Mouse (Mus musculus): ENCODE data around the gene Bbs5. TPM values are rescaled to one million over a fixed set of nuclear protein-coding genes. Genes with fewer than 3 reads are reported as not detected.

Bbs5 gene
- polyA plus RNA-seq, 1 experiment from 2014 or later, result 3.9 TPM

DNA sequence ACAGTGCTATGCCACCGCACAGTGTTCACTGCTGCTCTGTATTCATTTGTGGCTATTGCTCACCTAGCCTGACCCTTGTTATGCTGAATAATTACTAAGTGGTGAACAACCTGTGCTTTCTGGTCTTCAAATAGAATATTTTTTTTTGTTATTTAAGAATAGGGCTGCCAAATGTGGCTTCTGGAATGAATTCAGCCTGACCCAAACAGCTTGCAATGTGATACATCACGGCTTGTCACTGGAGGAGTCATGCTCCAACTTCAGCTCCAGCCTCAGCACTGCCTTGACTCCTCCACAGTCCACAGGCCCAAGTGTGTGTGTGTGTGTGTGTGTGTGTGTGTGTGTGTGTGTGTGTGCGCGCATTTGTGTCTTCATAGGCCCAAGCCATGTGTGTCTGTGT, 12.4 kb downstream of the Bbs5 start:
- DNase-seq, result no peak
- WGBS (ENCODE audit: insufficient replicate concordance), result 92% methylated on average over 4 of the region's 4 CpGs
- no peak overlapping the region for H3K27ac ChIP-seq (ENCODE audit: low read depth)
- H3K9ac ChIP-seq (replicated peaks), result no peak overlapping the region
- no peaks in the 10 kb centered on the region for H3K27me3 ChIP-seq (ENCODE audit: insufficient read depth, low read length)
- ATAC-seq, result no peak
- H3K36me3 ChIP-seq (replicated peaks; ENCODE audit: insufficient read depth, low read length), result no peaks in the 10 kb centered on the region
- no peak overlapping the region for H3K4me3 ChIP-seq (ENCODE audit: low read depth, low read length)
- H3K4me1 ChIP-seq (ENCODE audit: insufficient read depth), result no peaks in the 10 kb centered on the region
- no peak overlapping the region for H3K4me2 ChIP-seq (ENCODE audit: low read depth, low read length)
- no peaks in the 10 kb centered on the region for H3K9me3 ChIP-seq (ENCODE audit: low read length)
- TF ChIP-seq CTCF (IDR thresholded peaks at IDR 0.05; ENCODE audit: low read depth) (no peak), EP300 (IDR thresholded peaks at IDR 0.05; ENCODE audit: low read depth) (no peak)

DNA sequence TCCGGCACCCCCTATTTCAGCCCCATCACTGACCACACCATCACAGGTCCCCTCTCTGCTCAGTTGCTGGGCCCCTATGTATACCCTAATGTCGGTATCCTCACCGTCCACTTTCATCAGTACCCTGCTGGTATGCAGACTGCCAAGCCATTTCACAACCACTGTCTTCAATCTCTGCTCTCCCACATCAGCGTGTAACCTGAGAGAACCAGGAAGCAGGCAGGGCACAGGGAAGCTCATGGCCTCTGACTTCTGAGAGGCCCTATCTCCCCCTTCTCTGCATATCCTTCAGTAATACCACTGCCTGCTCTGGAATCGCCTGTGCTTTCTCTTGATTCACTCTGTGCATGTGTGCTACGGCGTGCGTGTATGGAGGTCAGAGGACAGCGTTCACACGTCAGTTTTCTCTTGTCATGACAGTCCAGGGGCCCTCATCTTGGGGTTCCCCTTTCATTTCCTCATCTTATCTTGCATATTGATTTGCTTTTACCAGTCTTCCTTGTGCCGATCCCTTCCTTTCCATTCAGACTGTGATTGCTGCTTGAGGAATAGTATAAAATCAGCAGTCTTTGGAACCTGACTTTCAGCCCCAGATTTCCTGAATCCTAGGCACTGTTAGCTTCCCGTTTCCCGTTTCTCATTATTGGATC, 17.0 kb downstream of the Bbs5 start:
- ATAC-seq (peak; percentile 33), DNase-seq (no peak)
- no peaks in the 10 kb centered on the region for H3K36me3 ChIP-seq (replicated peaks; ENCODE audit: insufficient read depth, low read length)
- no peak overlapping the region for H3K9ac ChIP-seq (replicated peaks)
- H3K4me3 ChIP-seq (ENCODE audit: low read depth, low read length), result no peak overlapping the region
- TF ChIP-seq CTCF (IDR thresholded peaks at IDR 0.05; ENCODE audit: low read depth) (no peak), EP300 (IDR thresholded peaks at IDR 0.05; ENCODE audit: low read depth) (no peak)
- H3K4me1 ChIP-seq (ENCODE audit: insufficient read depth), result no peaks in the 10 kb centered on the region
- 0 out of 2 replicates have a peak overlapping the region, but pooled peaks have one; percentile 22 for H3K27ac ChIP-seq (ENCODE audit: low read depth)
- WGBS (ENCODE audit: insufficient replicate concordance), result 70% methylated on average over 13 of the region's 13 CpGs
- H3K4me2 ChIP-seq (ENCODE audit: low read depth, low read length), result no peak overlapping the region
- no peaks in the 10 kb centered on the region for H3K9me3 ChIP-seq (ENCODE audit: low read length)
- no peaks in the 10 kb centered on the region for H3K27me3 ChIP-seq (ENCODE audit: insufficient read depth, low read length)

DNA sequence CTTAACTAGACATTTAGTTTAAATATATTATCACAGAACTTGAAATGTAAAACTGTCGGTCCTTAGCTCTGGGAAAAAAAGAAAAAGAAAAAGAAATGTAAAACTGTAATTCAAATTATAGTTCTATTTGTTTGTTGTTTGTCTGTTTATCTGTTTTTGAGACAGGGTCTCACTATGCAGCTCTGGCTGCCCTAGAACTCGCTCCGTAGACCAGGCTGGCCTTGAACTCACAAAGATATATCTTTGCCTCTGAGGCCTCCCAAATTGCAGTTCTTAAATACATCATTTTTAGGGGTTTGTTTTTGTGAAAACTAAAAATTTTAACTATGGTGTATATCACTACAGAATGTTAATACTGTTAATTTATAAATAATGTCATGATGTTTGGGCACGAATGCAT, 20.7 kb downstream of the Bbs5 start:
- Histone ChIP-seq H3K4me2 (ENCODE audit: low read depth, low read length) (no peak overlapping the region), H3K27me3 (ENCODE audit: insufficient read depth, low read length) (no peaks in the 10 kb centered on the region), H3K36me3 (replicated peaks; ENCODE audit: insufficient read depth, low read length) (no peaks in the 10 kb centered on the region), H3K9me3 (ENCODE audit: low read length) (no peaks in the 10 kb centered on the region), H3K9ac (replicated peaks) (no peak overlapping the region), H3K4me3 (ENCODE audit: low read depth, low read length) (no peak overlapping the region), H3K4me1 (ENCODE audit: insufficient read depth) (no peaks in the 10 kb centered on the region), H3K27ac (ENCODE audit: low read depth) (no peak overlapping the region)
- 80% methylated on average over 4 of the region's 4 CpGs for WGBS (ENCODE audit: insufficient replicate concordance)
- no peak for TF ChIP-seq EP300 (IDR thresholded peaks at IDR 0.05; ENCODE audit: low read depth)
- no peak for TF ChIP-seq CTCF (IDR thresholded peaks at IDR 0.05; ENCODE audit: low read depth)
- DNase-seq, result no peak
- no peak for ATAC-seq

DNA sequence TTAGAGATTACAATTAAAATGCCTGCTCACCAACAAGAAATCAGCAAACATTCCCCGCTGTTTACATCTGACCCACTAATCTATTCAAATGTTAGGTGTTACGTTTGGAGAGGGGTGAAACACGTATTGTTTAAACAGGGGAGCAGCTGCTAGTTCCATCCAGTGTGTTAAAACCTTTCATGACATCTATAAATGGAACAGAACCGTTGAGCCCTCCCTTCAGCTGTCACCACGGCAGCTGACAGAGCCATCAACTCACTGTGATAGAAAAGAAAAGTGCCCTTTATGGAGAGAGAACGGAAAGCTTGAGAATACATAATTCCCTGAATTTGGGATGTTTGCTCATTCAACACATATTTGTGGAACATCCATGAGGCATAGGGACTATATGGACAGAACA, 21.4 kb downstream of the Bbs5 start:
- no peak overlapping the region for H3K4me3 ChIP-seq (ENCODE audit: low read depth, low read length)
- H3K9ac ChIP-seq (replicated peaks), result no peak overlapping the region
- WGBS (ENCODE audit: insufficient replicate concordance), result 67% methylated on average over 6 of the region's 6 CpGs
- H3K36me3 ChIP-seq (replicated peaks; ENCODE audit: insufficient read depth, low read length), result no peaks in the 10 kb centered on the region
- no peaks in the 10 kb centered on the region for H3K27me3 ChIP-seq (ENCODE audit: insufficient read depth, low read length)
- ATAC-seq (no peak), DNase-seq (no peak)
- no peaks in the 10 kb centered on the region for H3K4me1 ChIP-seq (ENCODE audit: insufficient read depth)
- no peaks in the 10 kb centered on the region for H3K9me3 ChIP-seq (ENCODE audit: low read length)
- H3K27ac ChIP-seq (ENCODE audit: low read depth), result no peak overlapping the region
- no peak overlapping the region for H3K4me2 ChIP-seq (ENCODE audit: low read depth, low read length)
- TF ChIP-seq CTCF (IDR thresholded peaks at IDR 0.05; ENCODE audit: low read depth) (no peak), EP300 (IDR thresholded peaks at IDR 0.05; ENCODE audit: low read depth) (no peak)

DNA sequence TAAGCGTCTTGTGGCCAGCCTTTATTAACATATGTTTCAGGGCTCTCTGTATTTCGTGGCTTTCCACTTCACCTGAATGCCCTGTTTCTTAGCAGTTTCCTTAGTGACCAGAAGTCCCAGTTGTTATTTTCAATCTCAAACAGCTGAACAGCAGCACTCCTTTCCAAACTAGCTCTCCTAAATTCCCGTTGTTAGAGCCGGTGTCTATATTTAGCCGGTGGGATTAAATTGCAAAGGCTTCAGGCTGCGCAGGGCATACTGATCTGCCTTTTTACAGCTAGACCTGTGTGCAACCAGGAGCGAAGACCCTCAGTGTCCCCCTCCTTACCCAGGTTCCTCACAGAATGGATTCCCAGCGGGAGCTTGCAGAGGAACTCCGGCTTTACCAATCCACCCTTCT, 22.9 kb downstream of the Bbs5 start, which contains the start of gene Klhl41:
Gene Klhl41 (plus strand): TSS at position 268 of the 400 bp plus-strand sequence.
- H3K9me3 ChIP-seq (ENCODE audit: low read length), result no peaks in the 10 kb centered on the region
- no peak within 1 kb of the TSS for H3K9ac ChIP-seq (replicated peaks)
- TF ChIP-seq CTCF (IDR thresholded peaks at IDR 0.05; ENCODE audit: low read depth), result no peak
- TF ChIP-seq EP300 (IDR thresholded peaks at IDR 0.05; ENCODE audit: low read depth), result no peak
- 88% methylated on average over 9 of the region's 9 CpGs for WGBS (ENCODE audit: insufficient replicate concordance)
- H3K27ac ChIP-seq (ENCODE audit: low read depth), result no peak within 1 kb of the TSS
- no peak within 1 kb of the TSS for H3K4me2 ChIP-seq (ENCODE audit: low read depth, low read length)
- no peaks in the 10 kb centered on the region for H3K36me3 ChIP-seq (replicated peaks; ENCODE audit: insufficient read depth, low read length)
- no peak for DNase-seq
- H3K27me3 ChIP-seq (ENCODE audit: insufficient read depth, low read length), result no peaks in the 10 kb centered on the region
- H3K4me3 ChIP-seq (ENCODE audit: low read depth, low read length), result no peak within 1 kb of the TSS
- no peak for ATAC-seq
- H3K4me1 ChIP-seq (ENCODE audit: insufficient read depth), result no peaks in the 10 kb centered on the region

DNA sequence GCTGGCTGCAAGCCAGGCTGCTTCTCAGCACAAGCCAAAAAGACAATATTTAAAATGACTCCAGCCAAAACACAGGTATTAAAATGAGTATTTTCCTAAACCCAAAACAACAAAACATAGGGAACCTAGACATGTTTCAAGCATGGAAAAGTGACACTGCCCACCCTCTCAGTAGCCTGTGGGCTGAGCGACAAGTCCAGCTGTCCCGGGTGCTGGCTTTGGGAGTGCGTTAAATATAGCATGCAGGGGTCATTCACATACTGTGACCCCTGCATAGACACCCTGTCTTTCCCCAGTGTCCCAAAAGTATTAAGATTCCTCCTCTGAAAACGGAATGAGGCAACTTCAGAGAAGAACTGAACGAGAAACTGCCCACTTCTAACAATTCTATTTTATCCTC, 26.8 kb downstream of the Bbs5 start:
- 76% methylated on average over 5 of the region's 5 CpGs for WGBS (ENCODE audit: insufficient replicate concordance)
- DNase-seq (no peak), ATAC-seq (no peak)

More for the DNA sequence above, 26.8 kb downstream of the Bbs5 start:
- TF ChIP-seq CTCF (IDR thresholded peaks at IDR 0.05; ENCODE audit: low read depth) (no peak), EP300 (IDR thresholded peaks at IDR 0.05; ENCODE audit: low read depth) (no peak)
- no peaks in the 10 kb centered on the region for H3K27me3 ChIP-seq (ENCODE audit: insufficient read depth, low read length)
- no peak overlapping the region for H3K4me2 ChIP-seq (ENCODE audit: low read depth, low read length)
- H3K9ac ChIP-seq (replicated peaks), result no peak overlapping the region
- no peaks in the 10 kb centered on the region for H3K9me3 ChIP-seq (ENCODE audit: low read length)
- no peaks in the 10 kb centered on the region for H3K36me3 ChIP-seq (replicated peaks; ENCODE audit: insufficient read depth, low read length)
- no peak overlapping the region for H3K4me3 ChIP-seq (ENCODE audit: low read depth, low read length)
- H3K4me1 ChIP-seq (ENCODE audit: insufficient read depth), result no peaks in the 10 kb centered on the region
- no peak overlapping the region for H3K27ac ChIP-seq (ENCODE audit: low read depth)

All from liver, postnatal 0 days (tissue).